ENCODE assay signal across 27 mouse cellular contexts in the genomic region with DNA sequence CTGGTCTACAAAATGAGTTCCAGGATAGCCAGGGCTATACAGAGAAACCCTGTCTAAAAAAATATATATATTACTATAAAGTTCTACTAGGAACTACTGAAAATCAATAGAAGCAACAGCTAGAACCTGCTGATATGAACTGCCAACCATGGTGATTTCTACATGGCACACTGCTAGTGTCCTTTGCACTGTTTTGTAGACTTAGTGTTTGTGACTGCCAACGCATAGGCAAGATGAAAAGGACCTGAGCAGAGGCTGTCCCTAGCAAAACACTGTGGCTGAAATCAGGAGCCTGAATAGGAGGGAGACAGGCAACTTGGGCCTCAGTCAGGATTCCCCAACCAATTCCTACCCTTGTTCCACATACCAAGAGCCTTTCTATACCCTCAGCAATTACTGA.
DNase-seq lines count a peak whose midpoint lies in the region; ATAC-seq and TF ChIP-seq lines count a peak whose summit lies in the region.
"Had no signal": no experiment of that assay in that cellular context is flagged by ENCODE, and none has a peak within 500 bp of the region (broad histone marks: within the 10 kb centered on the region; RNA-seq: fewer than 3 reads in every experiment).

No protein-coding gene starts in this region.

- H3K4me1 ChIP-seq in liver, adult 2 months (ENCODE audit: control insufficient read depth, insufficient read depth, low read length) = peaks cover 19% of the 10 kb centered on the region
- H3K4me1 ChIP-seq in liver, embryonic 11.5 days (replicated peaks; ENCODE audit: control insufficient read depth, insufficient read depth, low read length) = no peaks in the 10 kb centered on the region

- no peaks in the 10 kb centered on the region for H3K79me2 ChIP-seq in liver, adult 2 months (ENCODE audit: control insufficient read depth, insufficient read depth, low read length)

- TF ChIP-seq CTCF in gastrocnemius, adult 2 months (IDR thresholded peaks at IDR 0.05) = no peak
- no peak for TF ChIP-seq CTCF in liver, adult 2 months (IDR thresholded peaks at IDR 0.05; ENCODE audit: low read depth, low read length)

- no peak for TF ChIP-seq POLR2A in liver, adult 2 months (IDR thresholded peaks at IDR 0.05; ENCODE audit: extremely low read depth, insufficient read depth, low read length)

- H3K4me3 ChIP-seq in gastrocnemius, adult 2 months = no peak overlapping the region
- no peak overlapping the region for H3K4me3 ChIP-seq in liver, adult 2 months (ENCODE audit: insufficient read depth, low read depth, low read length)
- no peak overlapping the region for H3K4me3 ChIP-seq in liver, embryonic 11.5 days (ENCODE audit: low read depth, low read length)
- H3K4me3 ChIP-seq: embryonic facial prominence, embryonic 13.5 days; embryonic facial prominence, embryonic 15.5 days; erythroblast, embryonic 14.5 days; forebrain, embryonic 10.5 days; forebrain, embryonic 12.5 days had no signal

- no peak overlapping the region for H3K9ac ChIP-seq in liver, adult 2 months (ENCODE audit: low read depth, low read length)
- no peak overlapping the region for H3K9ac ChIP-seq in liver, embryonic 11.5 days (ENCODE audit: low read depth, low read length)
- H3K9ac ChIP-seq: embryonic facial prominence, embryonic 13.5 days; embryonic facial prominence, embryonic 15.5 days; forebrain, embryonic 12.5 days had no signal

- ATAC-seq in liver, embryonic 11.5 days (replicated peaks; ENCODE audit: low FRiP score) = no peak
- ATAC-seq: activated CD4-positive, CD25-positive, alpha-beta regulatory T cell, adult 4 months; CD4-positive, CD25-positive, alpha-beta regulatory T cell, adult 4 months; forebrain, embryonic 14.5 days; forebrain, embryonic 16.5 days; Patski had no signal

- intact Hi-C loops in gastrocnemius, adult 2 months (cut with DNase I) = no loop called here

- no peak for DNase-seq in gastrocnemius, adult 2 months
- no peak for DNase-seq in gastrocnemius, postnatal 4 days (ENCODE audit: low spot score in 2 of 2)
- peak; percentile 96 for DNase-seq in liver, adult 2 months (ENCODE audit: extremely low read depth, low read depth, low spot score)
- no peak for DNase-seq in liver, embryonic 11.5 days (ENCODE audit: low spot score)
- DNase-seq in adipocyte (ENCODE audit: low spot score) = peak; percentile 24
- DNase-seq: adrenal gland, postnatal 10 days; adrenal gland, postnatal 25 days; B cell, adult 2 months; cerebellum, adult 11 months; cerebellum, adult 18-20 months; cerebellum, adult 8-10 months; cerebellum, adult 9-11 months; cerebellum, postnatal 14 days; cerebellum, postnatal 36 days; embryo, embryonic 11 days had no signal

- H3K36me3 ChIP-seq in liver, adult 2 months (ENCODE audit: control insufficient read depth, insufficient read depth, low read length) = no peaks in the 10 kb centered on the region
- H3K36me3 ChIP-seq in liver, embryonic 11.5 days (ENCODE audit: control insufficient read depth, insufficient read depth, low read length) = no peaks in the 10 kb centered on the region
- H3K36me3 ChIP-seq: embryonic facial prominence, embryonic 13.5 days; embryonic facial prominence, embryonic 15.5 days; forebrain, embryonic 10.5 days; forebrain, embryonic 12.5 days; G1E had no signal

- H3K27me3 ChIP-seq in liver, adult 2 months (ENCODE audit: control insufficient read depth, insufficient read depth, low read length) = no peaks in the 10 kb centered on the region
- no peaks in the 10 kb centered on the region for H3K27me3 ChIP-seq in liver, embryonic 11.5 days (replicated peaks; ENCODE audit: control insufficient read depth, insufficient read depth, low read length)
- H3K27me3 ChIP-seq: CH12.LX; embryonic facial prominence, embryonic 13.5 days; embryonic facial prominence, embryonic 15.5 days; Patski had no signal

- H3K9me3 ChIP-seq in liver, embryonic 11.5 days (ENCODE audit: control insufficient read depth, low read length) = no peaks in the 10 kb centered on the region
- H3K9me3 ChIP-seq: embryonic facial prominence, embryonic 13.5 days; embryonic facial prominence, embryonic 15.5 days; forebrain, embryonic 10.5 days; forebrain, embryonic 12.5 days; G1E had no signal

- 37% methylated on average over 1 of the region's 1 CpGs for WGBS in liver, adult 2 months
- 82% methylated on average over 1 of the region's 1 CpGs for WGBS in liver, embryonic 11.5 days

- no peak overlapping the region for H3K4me2 ChIP-seq in liver, embryonic 11.5 days
- H3K4me2 ChIP-seq: embryonic facial prominence, embryonic 13.5 days; embryonic facial prominence, embryonic 15.5 days; forebrain, embryonic 12.5 days had no signal

- H3K27ac ChIP-seq in gastrocnemius, adult 2 months = peak overlapping the region; percentile 76
- H3K27ac ChIP-seq in liver, adult 2 months (replicated peaks; ENCODE audit: insufficient read depth, low read depth, low read length) = peak overlapping the region; percentile 99
- H3K27ac ChIP-seq in liver, embryonic 11.5 days (ENCODE audit: low read depth, low read length) = no peak overlapping the region
- H3K27ac ChIP-seq: embryonic facial prominence, embryonic 13.5 days; forebrain, embryonic 10.5 days; forebrain, embryonic 12.5 days had no signal

Comparison
In these comparisons a context has a peak if more than half of its experiments do, and no peak if none do; other contexts are left out.
1. DNase-seq: peak in liver, adult 2 months (single experiment) and adipocyte (single experiment); none in gastrocnemius, adult 2 months (single experiment), gastrocnemius, postnatal 4 days (0 of 2) and liver, embryonic 11.5 days (single experiment).